Mouse (Mus musculus) kidney, embryonic 15.5 days (tissue): ENCODE measurements at regions not wholly inside any gene's neighbourhood (a gene's known extent, or its start where the extent isn't known, plus 50 kb on each side); places are given as distances from the start of the nearest gene placed in this dataset.

Experiments used
- ATAC-seq: fragments of 200-750 bp; cut with Nextera tagmentation; replicated peaks from 2 replicates; pipeline ENCODE4 v1.8.0; 2017; ENCODE audit warnings: moderate TSS enrichment; ENCODE audit not compliant: low FRiP score
- H3K27ac ChIP-seq: fragments of 300-500 bp; sonication (generic); 2 replicates; pipeline ENCODE4 v1.5.1; 2015; ENCODE audit warnings: mild to moderate bottlenecking, inconsistent platforms
- H3K27me3 ChIP-seq: fragments of 300-500 bp; sonication (generic); 2 replicates; pipeline ENCODE4 v1.6.1; 2015; ENCODE audit warnings: inconsistent platforms
- H3K36me3 ChIP-seq: fragments of 300-500 bp; sonication (generic); 2 replicates; pipeline ENCODE4 v1.6.1; 2015; ENCODE audit warnings: inconsistent platforms
- H3K4me1 ChIP-seq: fragments of 300-500 bp; sonication (generic); 2 replicates; pipeline ENCODE4 v1.6.1; 2015; ENCODE audit warnings: inconsistent platforms
- H3K4me2 ChIP-seq: fragments of 300-500 bp; sonication (generic); 2 replicates; pipeline ENCODE4 v1.6.1; 2015; ENCODE audit warnings: moderate library complexity, mild to moderate bottlenecking, inconsistent platforms
- H3K4me3 ChIP-seq: fragments of 300-500 bp; sonication (generic); replicated peaks from 2 replicates; pipeline ENCODE4 v1.5.1; 2015; ENCODE audit warnings: mild to moderate bottlenecking, inconsistent platforms
- H3K9ac ChIP-seq: fragments of 300-500 bp; sonication (generic); 2 replicates; pipeline ENCODE4 v1.6.1; 2015; ENCODE audit warnings: mild to moderate bottlenecking, inconsistent platforms
- H3K9me3 ChIP-seq: fragments of 300-500 bp; sonication (generic); replicated peaks from 2 replicates; pipeline ENCODE4 v1.6.1; 2016; ENCODE audit warnings: inconsistent platforms
- WGBS: fragments of 180-500 bp; shearing (Covaris S2); methylation state at CpG from one replicate; pipeline ENCODE4 v1.1.7; 2015; ENCODE audit warnings: mixed read lengths; 5-methylcytosine and 5-hydroxymethylcytosine counted together

DNA sequence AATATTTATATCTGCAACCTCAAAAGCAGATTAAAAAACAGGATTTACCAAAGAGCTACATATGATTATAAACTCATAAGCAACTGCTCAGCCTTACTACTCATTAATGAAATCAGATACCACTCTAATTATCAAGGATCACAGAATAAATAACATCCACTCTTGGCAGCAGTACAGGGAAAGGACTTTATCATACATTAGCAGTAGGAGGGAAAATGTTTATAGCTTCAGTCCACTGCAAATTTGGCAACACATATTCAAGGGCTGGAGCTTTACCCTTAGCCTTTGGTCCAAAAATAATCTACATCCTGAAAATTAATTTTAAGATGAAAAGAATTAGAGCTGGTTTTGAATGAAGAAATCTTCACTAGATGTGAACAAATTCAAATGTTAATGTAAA is 288.7 kb downstream of the Cdh11 start:
- no peaks in the 10 kb centered on the region for H3K27me3 ChIP-seq
- peak; percentile 59 for ATAC-seq
- H3K4me1 ChIP-seq = peaks cover 11% of the 10 kb centered on the region
- H3K9ac ChIP-seq = no peak overlapping the region
- no peak overlapping the region for H3K27ac ChIP-seq
- no peak overlapping the region for H3K4me3 ChIP-seq
- H3K4me2 ChIP-seq = no peak overlapping the region
- H3K9me3 ChIP-seq = no peaks in the 10 kb centered on the region
- H3K36me3 ChIP-seq = no peaks in the 10 kb centered on the region

DNA sequence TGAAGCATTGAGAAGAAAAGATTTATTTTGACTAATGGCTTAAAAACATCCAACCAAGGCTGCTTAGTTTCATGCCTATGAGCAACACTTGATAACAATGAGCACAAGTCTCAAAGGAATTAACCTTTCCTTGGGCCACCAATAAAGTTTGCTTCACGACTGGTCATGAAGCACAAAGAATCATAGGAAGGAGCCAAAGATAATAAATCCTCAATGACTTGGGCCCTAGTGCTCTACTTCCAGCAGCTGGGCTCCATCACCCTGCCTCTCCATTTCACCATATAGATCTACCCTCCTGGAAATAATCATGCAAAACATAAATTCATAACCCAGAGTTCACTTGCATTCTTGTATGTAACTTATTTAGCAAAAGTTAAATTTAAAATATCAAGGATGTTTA is 289.4 kb downstream of the Cdh11 start:
- H3K4me1 ChIP-seq = peaks cover 11% of the 10 kb centered on the region
- H3K9ac ChIP-seq = no peak overlapping the region
- WGBS = 26% methylated on average over 1 of the region's 1 CpGs
- H3K4me2 ChIP-seq = no peak overlapping the region
- H3K27ac ChIP-seq = peak overlapping the region; percentile 66; the same call in 1 of the 2 replicates
- ATAC-seq = peak; percentile 82
- no peaks in the 10 kb centered on the region for H3K27me3 ChIP-seq
- no peak overlapping the region for H3K4me3 ChIP-seq
- H3K36me3 ChIP-seq = no peaks in the 10 kb centered on the region
- no peaks in the 10 kb centered on the region for H3K9me3 ChIP-seq

DNA sequence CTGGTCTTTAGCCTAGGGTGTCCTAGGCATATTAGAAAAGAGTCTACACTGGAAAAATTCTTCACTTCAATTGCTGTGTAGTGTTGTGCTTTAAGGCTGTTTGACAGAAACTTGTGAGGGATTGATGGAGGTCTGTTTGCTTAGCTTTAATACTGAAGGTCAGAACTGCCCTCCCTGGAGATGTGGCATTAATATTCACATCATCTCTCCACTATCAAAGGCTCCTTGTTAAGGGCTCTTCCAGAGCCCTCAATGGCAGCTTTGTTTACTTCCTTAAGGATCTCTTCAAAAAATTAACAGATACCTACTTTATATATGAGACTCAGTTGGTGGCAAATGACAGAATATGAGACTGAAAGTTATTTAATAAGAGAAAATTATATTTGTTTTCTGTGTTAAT is 294.4 kb downstream of the Cdh11 start:
- ATAC-seq = no peak

DNA sequence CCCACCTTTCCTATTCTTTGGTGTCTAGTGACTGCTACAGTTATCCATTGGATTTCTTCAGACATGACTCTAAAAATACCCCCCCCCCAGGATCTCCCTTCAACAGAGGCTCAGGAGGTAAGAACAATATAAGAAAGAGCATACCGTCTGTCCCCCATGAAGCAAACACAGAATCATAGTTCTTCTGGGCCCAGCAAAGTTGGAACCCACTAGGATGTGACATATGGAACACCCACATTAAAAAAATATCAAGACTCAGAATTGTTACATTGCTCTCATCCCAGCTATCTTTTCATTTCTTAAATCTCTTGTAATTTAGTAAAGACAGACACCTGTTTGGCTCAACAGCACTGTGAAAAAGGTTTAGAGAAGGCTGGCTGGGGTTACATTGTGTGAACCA is 297.2 kb downstream of the Cdh11 start:
- Histone ChIP-seq H3K4me1 (no peaks in the 10 kb centered on the region), H3K4me3 (no peak overlapping the region), H3K27ac (no peak overlapping the region), H3K9ac (no peak overlapping the region), H3K4me2 (no peak overlapping the region), H3K9me3 (no peaks in the 10 kb centered on the region), H3K27me3 (no peaks in the 10 kb centered on the region), H3K36me3 (no peaks in the 10 kb centered on the region)
- WGBS = 94% methylated on average over 1 of the region's 1 CpGs
- ATAC-seq = no peak

More for the DNA sequence above, 294.4 kb downstream of the Cdh11 start:
- no peak overlapping the region for H3K27ac ChIP-seq
- H3K27me3 ChIP-seq = no peaks in the 10 kb centered on the region
- H3K9ac ChIP-seq = no peak overlapping the region
- H3K4me3 ChIP-seq = no peak overlapping the region
- H3K9me3 ChIP-seq = no peaks in the 10 kb centered on the region
- H3K36me3 ChIP-seq = no peaks in the 10 kb centered on the region
- H3K4me1 ChIP-seq = peaks cover 6% of the 10 kb centered on the region
- H3K4me2 ChIP-seq = no peak overlapping the region

DNA sequence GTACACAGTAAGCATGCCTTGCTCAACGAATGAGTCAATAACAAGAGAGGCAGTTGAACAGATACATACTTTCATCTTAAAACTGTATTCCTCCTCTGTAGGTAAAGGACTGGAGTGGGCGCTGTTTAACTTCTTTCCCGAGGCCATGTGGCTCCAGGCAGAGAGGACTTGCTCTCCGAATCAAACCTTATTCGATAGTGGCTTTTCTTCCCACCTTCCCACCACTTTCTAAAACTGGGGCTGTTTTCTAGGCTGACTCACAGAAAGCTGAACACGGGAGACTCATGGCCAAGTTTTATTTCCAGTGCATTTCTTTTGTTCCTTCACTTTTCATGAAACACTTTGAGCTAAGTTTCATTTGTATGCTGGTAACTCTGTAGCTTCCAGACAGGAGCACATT is 297.6 kb downstream of the Cdh11 start:
- no peak for ATAC-seq
- no peak overlapping the region for H3K27ac ChIP-seq

DNA sequence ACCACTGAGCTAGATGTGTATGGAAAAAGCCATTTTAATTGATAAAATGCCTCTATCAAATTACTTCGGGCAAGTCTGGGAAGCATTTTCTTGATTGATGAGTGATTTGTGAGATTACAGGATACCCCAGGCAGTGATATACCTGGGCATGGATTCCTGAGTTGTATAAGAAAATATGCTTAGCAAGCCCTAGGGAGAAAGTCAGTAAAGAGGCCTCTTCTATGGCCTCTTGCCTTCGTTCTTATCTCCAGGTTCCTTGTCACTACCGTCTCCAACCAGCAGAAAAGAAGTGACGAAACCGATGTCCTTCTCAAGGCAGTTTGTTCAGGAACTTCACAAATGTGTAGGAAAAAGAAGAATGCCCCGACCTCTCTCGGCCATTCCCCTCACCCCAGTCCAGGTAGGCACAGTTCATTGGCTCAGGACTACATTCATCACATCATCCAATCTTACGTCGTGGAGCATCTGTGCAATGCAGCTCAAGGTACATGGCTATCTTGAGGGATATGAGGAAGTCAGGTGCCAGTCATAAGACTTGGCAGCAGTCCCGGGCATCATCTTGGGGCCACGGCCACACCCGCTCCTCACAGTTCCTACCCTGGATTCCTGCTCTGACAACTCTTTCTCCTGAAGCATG is 310.2 kb downstream of the Cdh11 start:
- Histone ChIP-seq H3K27me3 (no peaks in the 10 kb centered on the region), H3K9me3 (no peaks in the 10 kb centered on the region), H3K4me1 (no peaks in the 10 kb centered on the region), H3K27ac (no peak overlapping the region), H3K4me3 (no peak overlapping the region), H3K36me3 (no peaks in the 10 kb centered on the region), H3K9ac (no peak overlapping the region), H3K4me2 (no peak overlapping the region)
- ATAC-seq = no peak
- WGBS = 92% methylated on average over 12 of the region's 12 CpGs

More for the DNA sequence above, 297.6 kb downstream of the Cdh11 start:
- H3K27me3 ChIP-seq = no peaks in the 10 kb centered on the region
- no peak overlapping the region for H3K4me3 ChIP-seq
- no peaks in the 10 kb centered on the region for H3K4me1 ChIP-seq
- H3K9me3 ChIP-seq = no peaks in the 10 kb centered on the region
- H3K9ac ChIP-seq = no peak overlapping the region
- no peak overlapping the region for H3K4me2 ChIP-seq
- no peaks in the 10 kb centered on the region for H3K36me3 ChIP-seq
- WGBS = 85% methylated on average over 6 of the region's 6 CpGs

DNA sequence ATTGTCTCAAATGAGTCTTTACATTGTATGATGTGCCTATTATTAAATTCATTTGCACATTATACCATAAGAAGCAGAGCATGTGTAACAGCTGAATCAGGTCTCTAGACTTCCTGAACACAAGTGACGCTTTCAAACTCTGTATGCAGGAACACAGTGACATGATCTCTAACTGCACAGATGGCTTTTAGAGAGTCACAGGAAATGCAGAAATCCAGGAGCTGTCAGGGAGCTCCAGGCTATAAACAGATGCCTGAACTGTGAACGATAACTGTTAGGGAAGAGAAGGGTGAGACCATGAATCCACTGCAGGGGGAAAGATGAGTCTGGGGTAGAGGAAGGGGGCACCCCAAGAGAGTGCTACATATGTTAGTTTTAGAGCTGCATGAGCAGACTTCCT is 311.2 kb downstream of the Cdh11 start:
- H3K4me2 ChIP-seq = no peak overlapping the region
- H3K27me3 ChIP-seq = no peaks in the 10 kb centered on the region
- ATAC-seq = no peak
- WGBS = 51% methylated on average over 2 of the region's 2 CpGs
- H3K9me3 ChIP-seq = no peaks in the 10 kb centered on the region
- no peak overlapping the region for H3K27ac ChIP-seq
- H3K4me1 ChIP-seq = no peaks in the 10 kb centered on the region
- H3K36me3 ChIP-seq = no peaks in the 10 kb centered on the region
- H3K4me3 ChIP-seq = no peak overlapping the region
- no peak overlapping the region for H3K9ac ChIP-seq

DNA sequence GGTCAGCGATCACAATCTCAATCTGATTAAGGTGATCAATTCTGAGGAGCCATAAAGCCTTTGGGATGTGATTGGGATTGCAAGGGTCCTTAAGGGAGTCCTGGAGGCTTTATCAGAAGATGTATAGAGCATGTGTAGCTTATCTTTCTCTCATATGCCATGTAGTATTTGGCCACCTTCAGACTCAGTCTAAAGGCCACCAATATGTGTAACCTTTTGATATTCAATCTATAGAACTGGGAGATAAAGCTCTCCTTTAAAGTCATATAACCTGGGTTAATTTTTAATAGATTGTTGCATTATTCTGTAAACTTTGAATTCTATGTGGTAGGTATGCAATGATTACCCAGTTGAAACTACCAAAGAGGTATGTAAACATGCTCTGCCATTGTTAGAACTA is 314.1 kb downstream of the Cdh11 start:
- ATAC-seq = no peak
- Histone ChIP-seq H3K4me1 (no peaks in the 10 kb centered on the region), H3K9ac (no peak overlapping the region), H3K36me3 (no peaks in the 10 kb centered on the region), H3K27me3 (no peaks in the 10 kb centered on the region), H3K27ac (no peak overlapping the region), H3K4me3 (no peak overlapping the region), H3K4me2 (no peak overlapping the region), H3K9me3 (no peaks in the 10 kb centered on the region)
- 95% methylated on average over 1 of the region's 1 CpGs for WGBS

DNA sequence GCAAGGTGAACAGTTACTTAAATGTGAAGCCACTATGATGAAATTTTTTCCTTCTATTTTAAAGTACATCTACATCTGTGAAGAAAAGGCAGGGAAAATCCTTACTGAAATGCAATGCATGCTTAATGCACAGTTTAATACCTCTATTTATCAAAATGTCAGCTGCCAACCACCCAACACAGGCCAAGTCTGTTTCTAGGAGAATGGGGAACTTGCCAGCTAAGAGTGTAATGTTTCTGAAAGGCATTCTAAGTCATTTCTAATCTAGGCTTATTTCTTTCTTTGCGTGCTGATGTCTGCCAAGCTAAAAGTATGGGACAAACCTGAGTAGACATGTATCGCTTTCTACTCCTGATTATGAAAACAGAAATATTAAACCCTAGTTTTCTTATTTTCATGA is 322.8 kb downstream of the Cdh11 start:
- WGBS = 94% methylated on average over 2 of the region's 2 CpGs
- no peaks in the 10 kb centered on the region for H3K36me3 ChIP-seq
- H3K4me3 ChIP-seq = no peak overlapping the region
- no peak overlapping the region for H3K9ac ChIP-seq
- H3K4me1 ChIP-seq = no peaks in the 10 kb centered on the region
- H3K27me3 ChIP-seq = no peaks in the 10 kb centered on the region
- H3K4me2 ChIP-seq = no peak overlapping the region
- H3K9me3 ChIP-seq = no peaks in the 10 kb centered on the region
- no peak overlapping the region for H3K27ac ChIP-seq
- no peak for ATAC-seq

DNA sequence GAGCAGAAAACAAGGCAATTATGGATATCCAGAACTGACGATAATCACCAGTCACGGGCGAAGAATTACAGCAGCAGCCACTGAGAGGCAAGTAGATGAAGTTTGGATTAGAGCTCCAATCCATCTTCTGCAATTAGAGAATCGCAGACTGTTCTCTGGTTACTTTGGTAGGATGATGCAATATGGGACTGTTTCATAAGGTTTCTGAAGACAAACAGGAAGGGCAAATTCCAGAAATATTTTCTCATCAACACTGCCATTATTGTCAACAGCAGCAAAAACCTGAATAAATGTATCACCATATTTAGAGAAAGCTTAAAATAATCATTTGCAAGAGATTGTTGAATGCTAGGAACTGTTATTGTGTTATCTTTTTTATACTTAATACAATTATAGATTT is 342.4 kb downstream of the Cdh11 start:
- ATAC-seq = no peak
- H3K4me2 ChIP-seq = no peak overlapping the region
- H3K9ac ChIP-seq = no peak overlapping the region
- no peaks in the 10 kb centered on the region for H3K36me3 ChIP-seq
- H3K4me1 ChIP-seq = no peaks in the 10 kb centered on the region
- 88% methylated on average over 4 of the region's 4 CpGs for WGBS
- no peak overlapping the region for H3K27ac ChIP-seq
- no peak overlapping the region for H3K4me3 ChIP-seq
- H3K27me3 ChIP-seq = no peaks in the 10 kb centered on the region
- H3K9me3 ChIP-seq = no peaks in the 10 kb centered on the region

DNA sequence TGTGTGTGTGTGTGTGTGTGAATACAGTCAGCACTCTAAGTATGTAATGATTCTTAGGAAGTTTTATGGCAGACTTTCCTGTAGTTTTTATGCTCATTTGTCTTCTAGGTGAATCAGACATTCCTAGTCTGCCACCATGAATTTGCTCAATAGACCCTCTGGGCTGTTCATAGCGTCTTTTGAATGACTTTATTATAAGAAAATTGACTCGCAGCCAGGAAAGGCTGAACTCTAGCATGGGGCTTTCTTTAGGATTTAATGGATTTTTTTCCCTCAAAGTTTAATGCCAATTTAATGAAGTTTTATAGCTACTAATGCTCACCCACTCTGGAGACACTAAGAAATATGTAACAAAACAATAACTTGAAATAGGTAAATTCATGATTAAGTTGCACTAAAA is 363.6 kb downstream of the Cdh11 start:
- H3K4me3 ChIP-seq = no peak overlapping the region
- H3K4me1 ChIP-seq = no peaks in the 10 kb centered on the region
- H3K27ac ChIP-seq = no peak overlapping the region
- H3K36me3 ChIP-seq = no peaks in the 10 kb centered on the region
- ATAC-seq = no peak
- no peaks in the 10 kb centered on the region for H3K9me3 ChIP-seq
- no peak overlapping the region for H3K4me2 ChIP-seq
- no peaks in the 10 kb centered on the region for H3K27me3 ChIP-seq
- WGBS = 60% methylated on average over 2 of the region's 2 CpGs
- H3K9ac ChIP-seq = no peak overlapping the region

DNA sequence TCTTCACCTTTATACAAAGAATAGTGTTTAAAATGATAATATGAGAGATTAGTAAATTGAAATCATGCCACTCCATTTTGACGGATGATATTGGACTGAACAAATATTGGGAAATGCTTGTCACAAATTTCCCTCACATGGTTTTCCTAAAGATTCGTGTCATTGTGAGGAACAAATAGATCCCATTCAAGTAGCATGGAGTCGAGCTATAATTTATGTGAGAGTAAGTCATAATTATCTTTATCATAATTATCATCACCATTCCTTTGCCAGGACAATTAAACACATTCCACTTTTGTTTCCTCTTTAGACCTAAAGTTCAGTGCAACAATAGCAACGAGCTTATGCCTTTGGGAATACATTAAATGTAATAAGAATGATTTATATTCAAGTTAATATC is 370.5 kb downstream of the Cdh11 start:
- Histone ChIP-seq H3K9me3 (no peaks in the 10 kb centered on the region), H3K27ac (no peak overlapping the region), H3K36me3 (no peaks in the 10 kb centered on the region), H3K27me3 (no peaks in the 10 kb centered on the region), H3K4me2 (no peak overlapping the region), H3K9ac (no peak overlapping the region), H3K4me3 (no peak overlapping the region), H3K4me1 (no peaks in the 10 kb centered on the region)
- ATAC-seq = no peak
- 60% methylated on average over 4 of the region's 4 CpGs for WGBS

DNA sequence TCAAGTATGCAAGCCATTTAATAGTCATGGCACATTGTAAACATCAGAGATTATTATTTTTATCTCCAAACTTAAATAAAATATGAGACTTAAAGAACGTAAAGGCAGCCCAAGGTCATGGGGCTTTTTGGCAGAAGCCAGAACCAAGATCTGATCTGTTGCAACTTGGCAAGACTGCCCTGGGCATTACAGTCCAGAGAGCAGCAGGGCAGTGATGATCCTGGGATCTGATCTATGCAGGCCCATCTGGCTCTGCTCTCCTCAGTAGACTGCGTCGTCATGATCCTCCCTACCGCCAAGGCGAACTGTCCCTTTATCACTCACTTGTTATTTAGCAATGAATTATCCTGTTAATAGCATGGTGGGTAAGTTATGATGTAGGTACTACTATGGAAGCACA is 372.0 kb downstream of the Cdh11 start:
- no peaks in the 10 kb centered on the region for H3K4me1 ChIP-seq
- H3K27me3 ChIP-seq = no peaks in the 10 kb centered on the region
- no peak overlapping the region for H3K4me3 ChIP-seq
- no peak overlapping the region for H3K4me2 ChIP-seq
- H3K27ac ChIP-seq = no peak overlapping the region
- no peak overlapping the region for H3K9ac ChIP-seq
- H3K9me3 ChIP-seq = no peaks in the 10 kb centered on the region
- no peak for ATAC-seq
- WGBS = 86% methylated on average over 5 of the region's 5 CpGs
- H3K36me3 ChIP-seq = no peaks in the 10 kb centered on the region
